ENCODE assay signal across 10 mouse cellular contexts in genomic region chr4:43005765-43006164, GRCm38 (mm10). TPM values are rescaled to one million over a fixed set of nuclear protein-coding genes. Genes with fewer than 3 reads are reported as not detected.
DNase-seq lines count a peak whose midpoint lies in the region; TF ChIP-seq lines count a peak whose summit lies in the region.
"Had no signal": no experiment of that assay in that cellular context is flagged by ENCODE, and none has a peak within 500 bp of the region (broad histone marks: within the 10 kb centered on the region; RNA-seq: fewer than 3 reads in every experiment).

No protein-coding gene starts in this region.

- no peak for TF ChIP-seq POLR2A in MEL (IDR thresholded peaks at IDR 0.05; ENCODE audit: control insufficient read depth in 1 of 2, insufficient read depth in 1 of 2, low read depth in 1 of 2, low read length in 2 of 2, poor library complexity in 1 of 2)

- intact Hi-C loops in heart, postnatal 25 days (cut with DNase I): loop anchor here (1.0 kb wide), 1 partner anchor 20 kb away; the partner anchor contains the start of gene Pigo
- intact Hi-C loops in heart, postnatal 10 days (cut with DNase I): loop anchor here (1.0 kb wide), 1 partner anchor 20 kb away; the partner anchor contains the start of gene Pigo

- no peaks in the 10 kb centered on the region for H3K9me3 ChIP-seq in MEL (replicated peaks; ENCODE audit: insufficient read depth, low read length)
- H3K9me3 ChIP-seq: embryonic facial prominence, embryonic 15.5 days; liver, embryonic 15.5 days had no signal

- TF ChIP-seq RAD21 in MEL (IDR thresholded peaks at IDR 0.05; ENCODE audit: low read depth, low read length): peak; percentile 65

- H3K4me3 ChIP-seq in MEL (ENCODE audit: control insufficient read depth in 1 of 2, insufficient read depth in 1 of 2, low read depth in 2 of 2, low read length in 2 of 2): no peak overlapping the region
- H3K4me3 ChIP-seq: embryonic facial prominence, embryonic 15.5 days; liver, embryonic 15.5 days had no signal

- no peak for TF ChIP-seq EP300 in MEL (IDR thresholded peaks at IDR 0.05; ENCODE audit: low read depth in 1 of 2, low read length in 2 of 2)

- peaks cover 1% of the 10 kb centered on the region; the same call in 1 of the 2 replicates for H3K79me2 ChIP-seq in MEL (ENCODE audit: control insufficient read depth, insufficient read depth, low read length, poor library complexity)

- peak; percentile 33 to 96 (median 73); a peak in 4 of 6 replicates for TF ChIP-seq CTCF in MEL (IDR thresholded peaks at IDR 0.05 in 2 of 3, conservative IDR thresholded peaks at IDR 0.05 in 1 of 3; ENCODE audit: control insufficient read depth in 1 of 3, insufficient read depth in 1 of 3, low read depth in 2 of 3, low read length in 3 of 3, poor library complexity in 1 of 3, severe bottlenecking in 1 of 3)

- no peak overlapping the region for H3K9ac ChIP-seq in MEL (ENCODE audit: control insufficient read depth, low read depth, low read length, poor library complexity, severe bottlenecking)
- H3K9ac ChIP-seq: embryonic facial prominence, embryonic 15.5 days; liver, embryonic 15.5 days had no signal

- peak; percentile 87 for DNase-seq in heart, adult 11 months
- DNase-seq in heart, postnatal 25 days (ENCODE audit: low spot score): no peak
- DNase-seq in 416B (ENCODE audit: low read depth): peak; percentile 87
- peak; percentile 82 for DNase-seq in MEL (ENCODE audit: low read depth, low spot score)
- DNase-seq in heart, postnatal 10 days: peak; percentile 28 to 69
- peak; percentile 82 for DNase-seq in naive thymus-derived CD4-positive, alpha-beta T cell, adult 2 months (ENCODE audit: low read depth)
- no peak for DNase-seq in urinary bladder, postnatal 10 days (ENCODE audit: low spot score)
- no peak for DNase-seq in urinary bladder, adult 18-20 months (ENCODE audit: low spot score in 2 of 2)

- H3K4me1 ChIP-seq in MEL (ENCODE audit: control insufficient read depth in 1 of 2, insufficient read depth in 2 of 2, low read length in 2 of 2): peaks cover 5 to 7% of the 10 kb centered on the region in 2 experiments; a peak in 3 of 4 replicates

- peaks cover 0 to 7% of the 10 kb centered on the region in 2 experiments; a peak in 2 of 4 replicates for H3K36me3 ChIP-seq in MEL (ENCODE audit: control insufficient read depth in 1 of 2, insufficient read depth in 2 of 2, low read length in 2 of 2)
- H3K36me3 ChIP-seq: embryonic facial prominence, embryonic 15.5 days had no signal

- H3K27ac ChIP-seq in MEL (ENCODE audit: control insufficient read depth, low read depth, low read length): no peak overlapping the region
- H3K27ac ChIP-seq: embryonic facial prominence, embryonic 15.5 days; liver, embryonic 15.5 days had no signal

- H3K27me3 ChIP-seq in MEL (ENCODE audit: control insufficient read depth in 1 of 2, insufficient read depth in 2 of 2, low read length in 2 of 2): no peaks in the 10 kb centered on the region
- H3K27me3 ChIP-seq: embryonic facial prominence, embryonic 15.5 days; liver, embryonic 15.5 days had no signal

TF ChIP-seq in MEL, 35 proteins besides CTCF, POLR2A, EP300 and RAD21:
- no peak for TF ChIP-seq MEF2A (IDR thresholded peaks at IDR 0.05; ENCODE audit: extremely low read depth, insufficient replicate concordance, low read depth, low read length, poor library complexity, severe bottlenecking)
- peak; percentile 48 for TF ChIP-seq ZC3H11A (IDR thresholded peaks at IDR 0.05; ENCODE audit: low read depth, low read length)
- TF ChIP-seq ZKSCAN1 (IDR thresholded peaks at IDR 0.05; ENCODE audit: low read depth, low read length): peak; percentile 69; the same call in 1 of the 2 replicates
- TF ChIP-seq NELFE (IDR thresholded peaks at IDR 0.05; ENCODE audit: low read depth, low read length): no peak
- TF ChIP-seq SMC3 (IDR thresholded peaks at IDR 0.05; ENCODE audit: low read depth, low read length): peak; percentile 59
- TF ChIP-seq ELF1 (IDR thresholded peaks at IDR 0.05; ENCODE audit: low read depth, low read length): no peak
- no peak for TF ChIP-seq RCOR1 (IDR thresholded peaks at IDR 0.05; ENCODE audit: low read depth, low read length)
- TF ChIP-seq GABPA (IDR thresholded peaks at IDR 0.05; ENCODE audit: low read depth, low read length): no peak
- TF ChIP-seq ZNF384 (IDR thresholded peaks at IDR 0.05; ENCODE audit: low read depth, low read length): peak; percentile 99
- TF ChIP-seq MYC (IDR thresholded peaks at IDR 0.05; ENCODE audit: low read depth, low read length): 0 out of 2 replicates have a peak, but pooled peaks have one; percentile 49
- peak; percentile 71 for TF ChIP-seq HCFC1 (IDR thresholded peaks at IDR 0.05; ENCODE audit: low read depth, low read length)
- TF ChIP-seq USF1 (IDR thresholded peaks at IDR 0.05; ENCODE audit: low read depth, low read length): no peak
- no peak for TF ChIP-seq TCF12 (IDR thresholded peaks at IDR 0.05; ENCODE audit: low read depth, low read length)
- TF ChIP-seq SIN3A (IDR thresholded peaks at IDR 0.05; ENCODE audit: low read length): peak; percentile 79
- TF ChIP-seq TBP (IDR thresholded peaks at IDR 0.05; ENCODE audit: low read depth, low read length): 0 out of 2 replicates have a peak, but pooled peaks have one; percentile 35

RNA-seq across cellular contexts. Expression of gene Fancg, which starts 4.5 kb away (rescaled TPM):
- 1 to 10 TPM; 3.8 to 4.3 TPM for total RNA-seq in heart, postnatal 25 days (2021)
- total RNA-seq in MEL (2012; rRNA removed): 10.1 and 11.4 TPM in 2 replicates
- polyA plus RNA-seq in MEL (2012; ENCODE audit: insufficient read depth in 1 of 2, insufficient read length in 2 of 2, low read depth in 1 of 2, low replicate concordance in 2 of 2, missing spikeins in 1 of 2): 10 to 100 TPM in 1 of 2 experiments, not detected in 1; 24.6 TPM
- 1 to 10 TPM; 5.8 to 6.7 TPM for total RNA-seq in heart, postnatal 10 days (2021)

RNA-seq across cellular contexts. Expression of gene Vcp, which starts 5.5 kb away (rescaled TPM):
- 100 to 1,000 TPM; 244 to 266 TPM for total RNA-seq in heart, postnatal 25 days (2021)
- 264 and 319 TPM in 2 replicates for total RNA-seq in MEL (2012; rRNA removed)
- 100 to 1,000 TPM; 420 to 792 TPM for polyA plus RNA-seq in MEL (2012; ENCODE audit: insufficient read depth in 1 of 2, insufficient read length in 2 of 2, low read depth in 1 of 2, low replicate concordance in 2 of 2, missing spikeins in 1 of 2)
- 100 to 1,000 TPM; 306 to 324 TPM for total RNA-seq in heart, postnatal 10 days (2021)

RNA-seq across cellular contexts. Expression of gene Pigo, which starts 19.9 kb away (rescaled TPM):
- total RNA-seq in heart, postnatal 25 days (2021): 10 to 100 TPM; 21.8 to 25.1 TPM
- total RNA-seq in MEL (2012; rRNA removed): 22.3 TPM in 2 replicates
- 10 to 100 TPM in 1 of 2 experiments, not detected in 1; 36.1 TPM for polyA plus RNA-seq in MEL (2012; ENCODE audit: insufficient read depth in 1 of 2, insufficient read length in 2 of 2, low read depth in 1 of 2, low replicate concordance in 2 of 2, missing spikeins in 1 of 2)
- total RNA-seq in heart, postnatal 10 days (2021): 10 to 100 TPM; 19.3 to 25.1 TPM

RNA-seq across cellular contexts. Expression of gene Stoml2, which starts 25.7 kb away (rescaled TPM):
- total RNA-seq in heart, postnatal 25 days (2021): 100 to 1,000 TPM; 104 to 108 TPM
- total RNA-seq in MEL (2012; rRNA removed): 384 and 391 TPM in 2 replicates
- polyA plus RNA-seq in MEL (2012; ENCODE audit: insufficient read depth in 1 of 2, insufficient read length in 2 of 2, low read depth in 1 of 2, low replicate concordance in 2 of 2, missing spikeins in 1 of 2): 100 to 1,000 TPM in 1 of 2 experiments, not detected in 1; 480 TPM
- total RNA-seq in heart, postnatal 10 days (2021): 100 to 1,000 TPM in 1 of 2 experiments, 10 to 100 TPM in 1; 99.9 to 106 TPM

RNA-seq across cellular contexts. Expression of gene 1700022I11Rik, which starts 36.4 kb away (rescaled TPM):
- total RNA-seq in heart, postnatal 25 days (2021): not detected
- total RNA-seq in MEL (2012; rRNA removed): 0.54 and 0.65 TPM in 2 replicates
- polyA plus RNA-seq in MEL (2012; ENCODE audit: insufficient read depth in 1 of 2, insufficient read length in 2 of 2, low read depth in 1 of 2, low replicate concordance in 2 of 2, missing spikeins in 1 of 2): under 1 TPM in 1 of 2 experiments, not detected in 1; 0.39 TPM
- not detected for total RNA-seq in heart, postnatal 10 days (2021)

Comparison
In these comparisons a context has a peak if more than half of its experiments do, and no peak if none do; other contexts are left out.
1. DNase-seq: peak in heart, adult 11 months (single experiment), 416B (single experiment), MEL (single experiment), heart, postnatal 10 days (2 of 2) and naive thymus-derived CD4-positive, alpha-beta T cell, adult 2 months (single experiment); none in heart, postnatal 25 days (single experiment), urinary bladder, postnatal 10 days (single experiment) and urinary bladder, adult 18-20 months (0 of 2).